Mouse (Mus musculus) testis, adult 2 months (tissue): ENCODE measurements at regions not wholly inside any gene's neighbourhood (a gene's known extent, or its start where the extent isn't known, plus 50 kb on each side); places are given as distances from the start of the nearest gene placed in this dataset.

Experiments
- CTCF ChIP-seq: fragments of 200-500 bp; IDR thresholded peaks from 2 replicates; pipeline ENCODE4 v1.5.1; 2012; ENCODE audit warnings: low read depth, mild to moderate bottlenecking, inconsistent platforms, low read length, moderate library complexity; ENCODE audit not compliant: control insufficient read depth, insufficient read depth, insufficient replicate concordance
- POLR2A ChIP-seq: fragments of 200-500 bp; IDR thresholded peaks from 2 replicates; pipeline ENCODE4 v1.6.1; 2012; ENCODE audit warnings: low read depth, mild to moderate bottlenecking, inconsistent platforms, low read length, moderate library complexity; ENCODE audit not compliant: control insufficient read depth

DNA sequence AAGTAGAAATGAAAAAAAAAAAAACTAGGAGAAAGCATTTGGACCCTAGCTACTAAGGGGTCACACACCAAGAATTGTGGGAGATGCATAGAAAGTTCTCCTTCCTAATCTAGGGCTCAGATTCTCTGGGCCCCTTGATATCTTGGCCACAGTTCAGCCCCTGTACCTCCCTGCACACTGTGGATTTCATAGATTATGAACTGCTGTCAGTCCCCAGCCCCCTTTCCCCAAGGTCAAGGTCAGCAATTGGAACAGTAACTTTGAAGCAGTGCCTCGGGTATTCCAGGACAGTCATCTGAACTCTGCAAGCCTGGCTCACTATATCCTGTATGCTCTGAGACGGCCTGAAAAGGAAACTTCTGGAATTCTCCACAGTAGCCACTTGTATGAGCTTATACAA lies 68.9 kb upstream of the Tmtc1 start:
- TF ChIP-seq POLR2A = no peak
- no peak for TF ChIP-seq CTCF
